Mouse (Mus musculus): ENCODE measurements at regions not wholly inside any gene's neighbourhood (a gene's known extent, or its start where the extent isn't known, plus 50 kb on each side); places are given as distances from the start of the nearest gene placed in this dataset.

GRCm38 (mm10) chr15:59194421-59194820 is 305.3 kb downstream of the Gm49356 start:
- no peak for TF ChIP-seq GATA1 (IDR thresholded peaks at IDR 0.05; ENCODE audit: low read length)

DNA sequence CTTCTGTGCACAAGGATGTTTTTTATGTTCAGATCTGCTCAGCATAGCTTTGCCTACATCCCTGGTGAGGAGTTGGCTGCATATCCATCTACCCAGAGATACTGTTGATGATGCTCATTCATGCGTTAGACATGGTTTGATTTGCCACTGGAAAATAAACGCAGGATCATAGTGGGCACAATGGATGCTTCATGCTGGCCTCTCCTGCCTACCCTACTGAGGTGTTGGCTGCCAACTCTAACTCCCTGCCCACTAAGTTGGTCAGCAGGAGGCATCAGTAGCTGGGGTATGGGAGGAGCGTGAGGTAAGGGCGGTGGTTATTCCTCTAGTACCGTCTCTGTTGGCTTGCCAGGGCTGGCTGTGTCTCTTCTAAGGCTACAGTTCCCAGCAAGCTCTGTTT is 307.3 kb downstream of the Gm49356 start:
- no peak for TF ChIP-seq GATA1 (IDR thresholded peaks at IDR 0.05; ENCODE audit: low read length)

DNA sequence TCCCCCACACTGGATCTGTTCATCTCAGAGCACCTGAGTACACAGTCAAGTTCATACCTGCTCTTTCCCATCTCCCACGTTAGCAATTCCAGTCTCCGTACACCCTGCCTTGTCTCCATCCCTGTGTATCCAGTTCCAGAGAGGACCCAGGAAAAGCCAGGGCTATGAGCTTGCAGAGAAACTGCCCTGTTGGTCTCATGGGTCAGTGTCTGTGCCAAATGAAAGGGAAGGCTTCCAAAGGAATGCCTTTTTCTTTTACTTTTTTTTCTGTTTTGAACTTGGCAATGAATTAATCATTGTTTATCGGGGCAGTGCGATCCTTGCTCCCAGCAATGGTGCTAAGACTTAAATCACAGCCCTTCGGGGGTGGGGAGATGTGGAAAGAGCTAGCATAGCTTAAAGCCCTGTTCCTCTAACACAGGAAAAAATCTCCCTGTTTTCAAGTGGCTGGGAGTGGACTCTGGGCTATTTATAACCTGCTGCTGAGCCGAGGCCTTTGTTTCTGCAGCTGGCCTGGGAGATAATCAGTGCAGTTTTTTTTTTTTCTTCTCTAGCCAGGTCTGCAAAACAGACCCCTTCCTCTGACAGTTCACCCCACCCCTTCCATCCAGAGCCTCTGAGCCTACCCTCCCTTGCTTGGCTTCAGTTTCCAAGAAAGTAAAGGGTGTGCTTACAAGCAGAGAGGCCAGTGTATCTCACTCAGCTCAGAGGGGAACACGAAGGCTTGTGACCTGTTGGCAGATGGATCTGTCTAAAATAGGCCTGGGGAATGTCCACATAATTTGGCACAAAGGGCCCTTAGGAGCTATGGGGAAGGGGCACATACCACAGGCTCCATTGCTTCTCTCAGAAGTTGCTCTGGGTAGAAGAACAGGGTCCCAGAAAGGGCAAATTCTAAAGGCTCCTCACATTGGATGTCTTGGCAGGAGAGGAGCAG is 308.6 kb downstream of the Gm49356 start:
- TF ChIP-seq GATA1 (IDR thresholded peaks at IDR 0.05; ENCODE audit: low read length): no peak

GRCm38 (mm10) chr15:59201386-59201785 is 312.3 kb downstream of the Gm49356 start:
- TF ChIP-seq GATA1 (IDR thresholded peaks at IDR 0.05; ENCODE audit: low read length): no peak

DNA sequence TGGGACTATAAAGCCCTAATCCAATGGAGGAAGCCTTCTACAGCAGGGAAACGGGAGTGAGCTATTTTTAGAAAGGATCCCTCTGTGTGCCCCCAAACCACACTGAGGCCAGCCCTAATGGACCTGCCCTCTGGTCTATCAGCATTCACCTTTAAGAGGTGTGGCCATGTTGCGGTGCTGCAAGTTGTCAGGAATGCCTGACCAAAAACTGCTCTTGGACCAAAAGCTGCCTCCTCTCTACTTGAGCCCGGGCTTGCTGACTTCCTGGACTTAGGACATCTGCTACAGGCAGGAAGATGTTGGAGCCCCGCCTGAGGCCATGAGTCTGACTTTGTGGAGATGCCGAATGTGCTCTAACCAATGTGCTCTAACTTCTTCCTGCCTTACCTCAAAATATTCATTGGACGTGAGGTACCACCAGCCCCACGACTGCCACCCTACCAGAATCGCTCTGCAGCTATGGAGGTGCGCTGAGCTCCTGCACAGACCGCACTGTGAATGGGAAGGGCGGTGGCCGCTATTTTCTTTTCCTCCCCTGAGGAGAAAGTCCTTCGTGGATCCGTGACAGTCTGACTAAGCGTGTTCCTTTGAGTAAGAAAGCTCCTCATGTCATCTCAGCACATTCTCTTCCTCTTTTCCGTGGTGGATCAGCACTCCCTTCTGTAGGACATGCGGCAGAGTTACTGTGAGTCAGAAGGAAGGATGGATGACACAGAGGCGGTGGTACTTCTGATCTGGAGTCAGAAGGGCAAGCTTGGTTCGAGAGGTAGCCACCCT is 313.0 kb downstream of the Gm49356 start:
- no peak for TF ChIP-seq GATA1 (IDR thresholded peaks at IDR 0.05; ENCODE audit: low read length)

- TF ChIP-seq GATA1 (IDR thresholded peaks at IDR 0.05; ENCODE audit: low read length): no peak
Observed at GRCm38 (mm10) chr15:59203097-59203849, 314.2 kb downstream of the Gm49356 start.

GRCm38 (mm10) chr15:59203850-59204625 is 314.9 kb downstream of the Gm49356 start:
- no peak for TF ChIP-seq GATA1 (IDR thresholded peaks at IDR 0.05; ENCODE audit: low read length)

GRCm38 (mm10) chr15:59205091-59205490 is 316.0 kb downstream of the Gm49356 start:
- TF ChIP-seq GATA1 (IDR thresholded peaks at IDR 0.05; ENCODE audit: low read length): no peak

DNA sequence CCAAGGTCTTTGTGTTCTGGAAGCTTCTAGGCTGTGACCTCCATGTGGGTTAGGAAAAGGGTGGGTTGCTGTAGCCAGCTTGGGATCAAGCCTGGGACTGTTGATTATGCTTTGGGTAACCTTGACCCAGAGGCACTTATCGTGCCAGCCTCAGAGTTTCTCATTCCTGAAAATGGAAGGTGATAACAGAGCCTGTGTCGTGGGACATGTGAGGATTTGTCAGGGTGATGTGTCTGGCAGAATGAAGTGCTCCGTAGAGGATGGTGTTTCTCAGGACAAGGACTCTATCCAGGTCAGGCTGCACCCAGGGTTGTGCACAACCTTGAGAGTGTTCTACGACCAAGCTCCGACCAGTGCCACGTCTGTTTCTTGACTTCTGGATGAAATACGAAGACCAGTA is 316.4 kb downstream of the Gm49356 start:
- TF ChIP-seq GATA1 (IDR thresholded peaks at IDR 0.05; ENCODE audit: low read length): no peak

- no peak for TF ChIP-seq GATA1 (IDR thresholded peaks at IDR 0.05; ENCODE audit: low read length)
Observed at GRCm38 (mm10) chr15:59206636-59207035, 317.5 kb downstream of the Gm49356 start.

DNA sequence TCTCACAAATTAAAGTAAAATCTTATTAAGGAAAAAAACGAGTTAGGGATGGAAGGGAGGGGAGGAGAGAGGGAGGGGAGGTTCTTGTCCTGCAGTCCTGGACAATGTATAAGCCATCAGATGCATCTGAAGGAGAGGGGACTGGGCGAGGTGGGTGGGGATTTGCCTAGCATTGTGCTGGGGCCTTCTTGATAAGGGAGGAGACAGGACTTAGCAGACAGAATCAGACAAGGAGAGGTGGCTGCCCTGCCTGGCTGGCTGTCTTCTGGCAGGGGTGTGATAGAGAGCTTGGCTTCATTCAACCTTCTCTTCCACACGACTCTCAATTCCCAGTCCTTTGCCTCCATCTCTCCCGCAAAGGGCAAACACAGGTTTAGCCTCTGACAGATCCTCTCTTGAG is 318.9 kb downstream of the Gm49356 start:
- no peak for TF ChIP-seq GATA1 (IDR thresholded peaks at IDR 0.05; ENCODE audit: low read length)

DNA sequence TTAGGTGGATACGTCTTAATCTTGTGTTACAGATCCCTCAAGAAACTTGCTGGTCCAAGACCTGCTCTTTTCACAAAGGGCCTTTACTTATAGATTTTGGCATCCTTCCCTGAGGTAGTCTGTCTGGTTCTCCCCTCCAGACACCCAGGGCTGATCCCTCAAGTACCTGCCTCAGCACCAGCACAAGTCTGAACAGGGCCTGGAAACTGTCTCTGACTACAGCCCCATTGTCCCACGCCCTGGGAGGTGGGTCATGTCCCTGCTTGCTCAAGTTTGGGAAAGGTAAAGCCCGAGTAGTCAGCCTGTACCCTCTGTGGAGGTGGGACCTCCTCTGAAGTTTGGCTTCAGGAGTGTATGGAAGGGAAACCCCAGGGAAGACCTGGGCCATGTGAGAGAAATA is 323.3 kb downstream of the Gm49356 start:
- no peak for TF ChIP-seq GATA1 (IDR thresholded peaks at IDR 0.05; ENCODE audit: low read length)

- TF ChIP-seq GATA1 (IDR thresholded peaks at IDR 0.05; ENCODE audit: low read length): no peak
Observed at GRCm38 (mm10) chr15:59214096-59214495, 325.0 kb downstream of the Gm49356 start.

- no peak for TF ChIP-seq GATA1 (IDR thresholded peaks at IDR 0.05; ENCODE audit: low read length)
Observed at GRCm38 (mm10) chr15:59215239-59215638, 326.1 kb downstream of the Gm49356 start.

- TF ChIP-seq GATA1 (IDR thresholded peaks at IDR 0.05; ENCODE audit: low read length): no peak
Observed at GRCm38 (mm10) chr15:59217481-59217880, 328.4 kb downstream of the Gm49356 start.
